Mouse (Mus musculus): ENCODE data around the gene Nme2.

The Nme2 gene

GRCm38 (mm10) chr11:93956159-93956558, at the start of gene Nme2:
TSS of gene Nme2 (minus strand) at chr11:93956259.
- DNase-seq, result no peak

GRCm38 (mm10) chr11:94003346-94003745, 47.3 kb upstream of the Nme2 start:
- no peak for DNase-seq

GRCm38 (mm10) chr11:93999276-93999675, 43.2 kb upstream of the Nme2 start:
- DNase-seq, result no peak

GRCm38 (mm10) chr11:93997141-93997775, 41.2 kb upstream of the Nme2 start:
- DNase-seq, result peak; percentile 12

GRCm38 (mm10) chr11:93996306-93997140, 40.5 kb upstream of the Nme2 start:
- peak; percentile 58 for DNase-seq

- DNase-seq, result peak; percentile 94
These were observed 39.8 kb upstream of the Nme2 start, which contains the start of gene Spag9 for GRCm38 (mm10) chr11:93995720-93996305. TSS of gene Spag9 (plus strand) at chr11:93996091.

GRCm38 (mm10) chr11:93995111-93995719, 39.2 kb upstream of the Nme2 start:
- DNase-seq, result peak; percentile 72

- peak; percentile 3 for DNase-seq
These were observed 38.5 kb upstream of the Nme2 start for GRCm38 (mm10) chr11:93994531-93994930.

- no peak for DNase-seq
These were observed 32.4 kb upstream of the Nme2 start for GRCm38 (mm10) chr11:93988328-93989062.

GRCm38 (mm10) chr11:93987625-93988327, 31.7 kb upstream of the Nme2 start:
- DNase-seq, result no peak

- no peak for DNase-seq
These were observed 31.0 kb upstream of the Nme2 start for GRCm38 (mm10) chr11:93987026-93987425.

- no peak for DNase-seq
These were observed 30.2 kb upstream of the Nme2 start for GRCm38 (mm10) chr11:93986298-93986697.

GRCm38 (mm10) chr11:93985265-93985664, 29.2 kb upstream of the Nme2 start:
- DNase-seq, result no peak

GRCm38 (mm10) chr11:93984619-93985018, 28.6 kb upstream of the Nme2 start:
- DNase-seq, result no peak

- no peak for DNase-seq
These were observed 23.5 kb upstream of the Nme2 start for GRCm38 (mm10) chr11:93979502-93980049.

- DNase-seq, result no peak
These were observed 16.9 kb upstream of the Nme2 start for GRCm38 (mm10) chr11:93972951-93973350.

- no peak for DNase-seq
These were observed 13.7 kb upstream of the Nme2 start for GRCm38 (mm10) chr11:93969799-93970198.

- no peak for DNase-seq
These were observed 13.1 kb upstream of the Nme2 start for GRCm38 (mm10) chr11:93969171-93969570.

GRCm38 (mm10) chr11:93968848-93969128, 12.7 kb upstream of the Nme2 start:
- no peak for DNase-seq

- peak; percentile 99 for DNase-seq
These were observed 12.2 kb upstream of the Nme2 start, which contains the start of the genes Gm20390 and Nme1 for GRCm38 (mm10) chr11:93968005-93968847. TSS of gene Gm20390 (minus strand) at chr11:93968293. TSS of gene Nme1 (minus strand) at chr11:93968521.

- DNase-seq, result peak; percentile 17
These were observed 11.3 kb upstream of the Nme2 start for GRCm38 (mm10) chr11:93967381-93967780.

Measured in thymus, postnatal 25 days (tissue).